Mouse (Mus musculus): ENCODE data around the gene Olfr988. TPM values are rescaled to one million over a fixed set of nuclear protein-coding genes. Genes with fewer than 3 reads are reported as not detected.
"Not testable (repeated sequence)": the region's sequence is repeated elsewhere in the genome, so short reads cannot be mapped to it uniquely, and the experiment has no call there.

Gene Olfr988
- not detected for total RNA-seq (2021)

- DNase-seq; intact Hi-C loops (cut with DNase I): not testable (repeated sequence)
Measured at GRCm38 (mm10) chr2:85363127-85363526, at the start of gene Olfr988. Gene Olfr988, minus strand, starts transcription at chr2:85363227.

- DNase-seq = no peak
- intact Hi-C loops (cut with DNase I) = no loop called here
Measured at GRCm38 (mm10) chr2:85409369-85409768, 46.3 kb upstream of the Olfr988 start, which contains the start of gene Olfr992. Gene Olfr992, minus strand, starts transcription at chr2:85409469.

- no peak for DNase-seq
- intact Hi-C loops (cut with DNase I) = no loop called here
Measured at GRCm38 (mm10) chr2:85339972-85340371, 23.1 kb downstream of the Olfr988 start.

GRCm38 (mm10) chr2:85339215-85339614 is 23.8 kb downstream of the Olfr988 start, which contains the start of gene Olfr987:
Gene Olfr987, minus strand, starts transcription at chr2:85339315.
- DNase-seq; intact Hi-C loops (cut with DNase I): not testable (repeated sequence)

- intact Hi-C loops (cut with DNase I) = no loop called here
- DNase-seq = no peak
Measured at GRCm38 (mm10) chr2:85319106-85319505, 43.9 kb downstream of the Olfr988 start.

Other genes with a start within 250 kb of the Olfr988 start
- gene Aplnr, start 227.0 kb downstream of the Olfr988 start, total RNA-seq (2021) = 10 to 100 TPM; 34.0 to 60.3 TPM
- gene Lrrc55, start 166.0 kb downstream of the Olfr988 start, total RNA-seq (2021) = 1 to 10 TPM; 1.8 to 2.0 TPM
- not detected for gene Olfr987, start 23.9 kb downstream of the Olfr988 start, total RNA-seq (2021)
- gene Olfr992, start 46.2 kb upstream of the Olfr988 start, total RNA-seq (2021) = not detected
- not detected for gene Olfr993, start 51.6 kb upstream of the Olfr988 start, total RNA-seq (2021)
- gene Olfr994, start 73.2 kb upstream of the Olfr988 start, total RNA-seq (2021) = not detected
- not detected for gene Olfr995, start 80.4 kb upstream of the Olfr988 start, total RNA-seq (2021)
- not detected for gene 4833423E24Rik, start 155.8 kb upstream of the Olfr988 start, total RNA-seq (2021)
- not detected for gene Olfr996, start 216.0 kb upstream of the Olfr988 start, total RNA-seq (2021)
- gene Olfr998, start 225.7 kb upstream of the Olfr988 start, total RNA-seq (2021) = not detected
- not detected for gene Olfr1000, start 248.7 kb upstream of the Olfr988 start, total RNA-seq (2021)

All from heart, postnatal 36 days (tissue).